Mouse (Mus musculus) hindbrain, embryonic 15.5 days (tissue): ENCODE measurements around the gene Agpat3. TPM values are rescaled to one million over a fixed set of nuclear protein-coding genes. Genes with fewer than 3 reads are reported as not detected.

Experiments
- ATAC-seq: fragments of 200-750 bp; cut with Nextera tagmentation; 2 replicates; pipeline ENCODE4 v1.8.0; 2017; ENCODE audit warnings: low read depth, moderate number of reproducible peaks, moderate TSS enrichment; ENCODE audit not compliant: low FRiP score
- H3K27ac ChIP-seq: fragments of 300-500 bp; sonication (generic); replicated peaks from 2 replicates; pipeline ENCODE4 v1.5.1; 2015; ENCODE audit warnings: mild to moderate bottlenecking, inconsistent platforms
- H3K27me3 ChIP-seq: fragments of 300-500 bp; sonication (generic); 2 replicates; pipeline ENCODE4 v1.6.1; 2015; ENCODE audit warnings: control low read depth, inconsistent platforms
- H3K36me3 ChIP-seq: fragments of 300-500 bp; sonication (generic); 2 replicates; pipeline ENCODE4 v1.6.1; 2015; ENCODE audit warnings: control low read depth, inconsistent platforms
- H3K4me1 ChIP-seq: fragments of 300-500 bp; sonication (generic); replicated peaks from 2 replicates; pipeline ENCODE4 v1.6.1; 2015; ENCODE audit warnings: control low read depth, inconsistent platforms
- H3K4me2 ChIP-seq: fragments of 300-500 bp; sonication (generic); 2 replicates; pipeline ENCODE4 v1.6.1; 2015; ENCODE audit warnings: moderate library complexity, mild to moderate bottlenecking, inconsistent platforms
- H3K4me3 ChIP-seq: fragments of 300-500 bp; sonication (generic); 2 replicates; pipeline ENCODE4 v1.5.1; 2015; ENCODE audit warnings: mild to moderate bottlenecking, inconsistent platforms
- H3K9ac ChIP-seq: fragments of 300-500 bp; sonication (generic); 2 replicates; pipeline ENCODE4 v1.6.1; 2015; ENCODE audit warnings: inconsistent platforms
- H3K9me3 ChIP-seq: fragments of 300-500 bp; sonication (generic); 2 replicates; pipeline ENCODE4 v1.6.1; 2016; ENCODE audit warnings: control low read depth, inconsistent platforms
- WGBS: fragments of 180-500 bp; shearing (Covaris S2); methylation state at CpG from one replicate; pipeline ENCODE4 v1.1.7; 2015; 5-methylcytosine and 5-hydroxymethylcytosine counted together
- polyA plus RNA-seq: library from polyadenylated mRNA; unstranded; fragments of >200 nt; fragmentation: Nextera tagmentation; extraction: Ambion mirVana; gene quantifications from 2 replicates; pipeline ENCODE4 v1.2.1, GENCODE M21; 2015

Gene Agpat3
- polyA plus RNA-seq: 83.5 and 86.4 TPM in 2 replicates

DNA sequence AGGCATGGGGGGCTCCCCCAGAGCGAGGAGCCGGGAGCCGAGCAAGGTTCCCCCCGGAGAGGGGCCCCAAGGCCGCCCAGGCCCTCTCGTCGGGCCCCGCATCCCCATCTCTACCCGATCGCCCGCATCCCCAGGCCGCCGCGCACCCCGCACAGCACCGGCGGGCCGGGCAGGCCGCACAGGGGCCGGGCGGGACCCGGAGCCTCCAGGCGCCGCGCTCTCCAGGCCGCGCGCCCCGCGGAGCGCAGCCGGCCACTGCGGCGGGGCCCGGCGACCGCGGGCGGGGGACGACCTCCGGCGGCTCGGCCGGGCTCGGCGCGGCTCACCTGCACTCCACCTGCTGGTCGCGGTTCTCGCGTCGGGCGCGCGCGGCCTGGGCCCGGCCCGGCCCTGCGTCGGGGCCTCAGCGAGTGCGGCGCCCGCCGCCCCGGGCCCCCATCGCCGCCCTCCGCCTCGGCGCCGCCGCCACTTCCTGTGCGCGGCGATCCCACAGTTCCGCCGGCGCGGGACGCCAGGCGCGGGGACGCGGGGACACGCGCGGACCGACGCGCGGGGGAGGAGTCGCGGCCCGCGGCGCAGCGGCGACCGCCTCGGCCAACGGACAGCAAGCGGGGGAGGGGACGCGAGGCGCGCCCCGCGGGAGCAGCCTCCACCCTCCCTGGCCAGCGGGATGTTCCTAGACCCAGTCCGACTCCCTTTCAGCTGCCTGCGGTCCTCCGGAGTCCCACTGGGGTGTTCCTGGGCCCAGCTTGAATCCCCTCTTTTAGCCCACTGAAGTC is at the start of gene Agpat3:
TSS of gene Agpat3 (minus strand) at position 603 of the 779 bp plus-strand sequence.
- Histone ChIP-seq H3K27ac (peak within 1 kb of the TSS; percentile 76), H3K36me3 (no peaks in the 10 kb centered on the region), H3K4me1 (peaks cover 33% of the 10 kb centered on the region), H3K9ac (peak within 1 kb of the TSS; percentile 98), H3K9me3 (no peaks in the 10 kb centered on the region), H3K27me3 (no peaks in the 10 kb centered on the region), H3K4me3 (peak within 1 kb of the TSS; percentile 84), H3K4me2 (peak within 1 kb of the TSS; percentile 67)
- peak; percentile 85 for ATAC-seq
- WGBS: under 1% methylated on average over 52 of the region's 113 CpGs

DNA sequence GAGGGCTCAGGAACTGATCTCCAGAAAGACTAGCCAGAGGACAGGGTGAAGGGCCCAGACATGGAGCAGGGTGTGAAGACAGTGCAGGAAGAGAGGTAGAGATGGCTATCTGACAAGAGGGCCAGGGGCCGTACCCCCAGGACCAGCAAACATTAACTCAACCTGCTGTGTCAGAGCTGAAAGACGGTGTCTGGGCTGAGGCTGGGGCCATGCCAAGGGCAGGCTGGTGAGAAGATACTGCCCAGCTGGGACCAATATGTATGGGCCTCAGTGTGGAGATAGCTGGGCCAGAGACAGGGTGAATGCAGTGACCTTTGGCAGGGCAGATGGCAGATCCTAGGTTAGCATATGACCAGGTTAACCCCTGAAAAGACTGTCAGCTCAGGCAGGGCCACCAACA is 48.8 kb upstream of the Agpat3 start:
- peaks cover 15% of the 10 kb centered on the region; the same call in 1 of the 2 replicates for H3K4me1 ChIP-seq
- no peak overlapping the region for H3K4me3 ChIP-seq
- H3K9me3 ChIP-seq: no peaks in the 10 kb centered on the region
- H3K27me3 ChIP-seq: no peaks in the 10 kb centered on the region
- 81% methylated on average over 2 of the region's 2 CpGs for WGBS
- no peak overlapping the region for H3K27ac ChIP-seq
- no peak overlapping the region for H3K9ac ChIP-seq
- no peak overlapping the region for H3K4me2 ChIP-seq
- H3K36me3 ChIP-seq: peaks cover 55% of the 10 kb centered on the region
- no peak for ATAC-seq

DNA sequence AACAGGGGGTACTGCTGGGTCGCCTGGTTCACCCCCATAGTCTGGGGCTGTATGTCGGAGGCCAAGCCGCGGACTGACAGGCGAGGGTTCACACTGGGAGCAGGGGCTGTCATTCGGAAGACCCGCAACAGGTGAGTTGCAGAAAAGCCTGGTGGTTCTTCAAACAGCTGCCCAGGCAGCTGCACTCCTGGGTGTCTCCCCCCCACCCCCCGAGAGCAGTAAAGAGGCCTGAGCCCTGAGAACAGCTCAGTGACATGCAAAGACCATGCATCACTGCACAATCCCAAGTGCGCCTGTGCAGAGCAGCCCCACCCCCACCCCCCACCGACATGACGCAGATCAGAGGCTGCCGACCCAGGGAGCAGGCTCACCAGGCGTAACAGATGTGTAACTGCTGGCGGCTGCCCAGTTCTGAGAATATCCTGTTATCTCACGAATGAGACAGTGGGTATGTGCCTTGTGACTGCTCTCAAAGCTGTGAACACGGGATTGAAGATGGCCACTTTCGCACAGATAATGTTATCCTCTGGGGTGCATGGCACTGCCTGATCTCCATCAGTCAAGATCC is 46.9 kb upstream of the Agpat3 start:
- no peaks in the 10 kb centered on the region for H3K27me3 ChIP-seq
- H3K4me3 ChIP-seq: no peak overlapping the region
- H3K27ac ChIP-seq: 0 out of 2 replicates have a peak overlapping the region, but pooled peaks have one; percentile 22
- H3K4me2 ChIP-seq: no peak overlapping the region
- no peaks in the 10 kb centered on the region for H3K9me3 ChIP-seq
- WGBS: 36% methylated on average over 17 of the region's 17 CpGs
- no peak overlapping the region for H3K9ac ChIP-seq
- H3K36me3 ChIP-seq: peaks cover 41% of the 10 kb centered on the region
- no peak; the same call in 1 of the 2 replicates for ATAC-seq
- peaks cover 25% of the 10 kb centered on the region for H3K4me1 ChIP-seq

DNA sequence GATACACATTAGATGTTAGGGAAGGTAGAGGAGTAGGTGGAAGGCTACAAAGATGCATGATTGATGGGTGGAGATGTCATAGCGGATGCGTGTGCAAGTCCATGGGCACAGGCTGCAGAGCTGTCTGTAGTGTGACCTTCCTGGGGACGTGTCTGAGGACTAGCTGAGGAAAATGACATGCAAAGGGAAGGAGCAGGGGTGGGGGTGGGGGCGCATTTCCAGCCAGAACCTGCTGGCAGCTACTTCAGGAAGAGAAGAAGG is 44.3 kb upstream of the Agpat3 start:
- Histone ChIP-seq H3K4me1 (peaks cover 25% of the 10 kb centered on the region), H3K27ac (0 out of 2 replicates have a peak overlapping the region, but pooled peaks have one; percentile 71), H3K36me3 (peaks cover 16% of the 10 kb centered on the region), H3K4me3 (peak overlapping the region; percentile 13), H3K27me3 (peaks cover 11% of the 10 kb centered on the region), H3K9ac (no peak overlapping the region), H3K9me3 (no peaks in the 10 kb centered on the region), H3K4me2 (peak overlapping the region; percentile 43)
- WGBS: 48% methylated on average over 4 of the region's 4 CpGs
- peak; percentile 52 for ATAC-seq

DNA sequence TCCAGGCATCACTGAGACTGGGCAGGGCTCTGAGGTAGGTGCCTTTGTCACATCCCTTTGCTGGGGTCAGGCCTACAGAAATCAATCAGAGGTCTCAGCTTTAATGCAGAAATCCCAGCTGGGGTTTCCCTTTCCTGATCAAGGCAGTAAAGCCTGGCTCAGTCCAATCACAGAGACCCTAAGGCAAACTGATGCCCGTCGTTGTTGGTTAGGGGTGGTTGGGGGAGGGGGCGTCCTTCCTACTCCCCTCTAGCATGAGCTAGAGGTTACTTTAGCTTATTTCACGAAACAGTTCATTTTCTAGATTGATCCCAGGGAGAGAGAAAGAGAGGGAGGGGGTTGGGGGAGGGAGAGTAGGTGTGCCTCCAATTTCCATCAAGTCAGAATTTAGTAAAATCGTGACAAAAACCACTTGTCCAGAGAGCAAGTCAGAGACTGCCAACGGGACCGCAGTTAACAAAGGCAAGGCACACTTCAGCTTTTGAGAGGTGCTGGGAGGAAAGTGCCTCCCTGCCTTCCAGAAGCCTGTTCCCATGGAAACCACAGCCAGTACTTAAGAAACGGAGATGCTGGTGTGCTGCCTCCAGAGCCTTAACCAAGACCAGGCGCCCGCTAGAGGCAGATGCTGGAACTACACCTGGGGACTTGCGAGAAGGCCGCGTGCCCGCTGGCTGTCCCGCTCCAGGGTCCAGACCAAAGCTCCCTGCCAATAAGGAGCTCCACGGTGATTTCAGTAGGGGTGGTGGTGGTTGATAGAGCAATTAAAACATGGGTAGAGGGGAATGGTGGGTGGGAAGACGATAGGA is 43.7 kb upstream of the Agpat3 start:
- Histone ChIP-seq H3K4me3 (peak overlapping the region; percentile 13), H3K9me3 (no peaks in the 10 kb centered on the region), H3K4me2 (peak overlapping the region; percentile 43), H3K27me3 (peaks cover 16% of the 10 kb centered on the region), H3K27ac (peak overlapping the region; percentile 71), H3K9ac (no peak overlapping the region), H3K36me3 (peaks cover 10% of the 10 kb centered on the region), H3K4me1 (peaks cover 25% of the 10 kb centered on the region)
- peak; percentile 81 for ATAC-seq
- WGBS: 6% methylated on average over 17 of the region's 17 CpGs

DNA sequence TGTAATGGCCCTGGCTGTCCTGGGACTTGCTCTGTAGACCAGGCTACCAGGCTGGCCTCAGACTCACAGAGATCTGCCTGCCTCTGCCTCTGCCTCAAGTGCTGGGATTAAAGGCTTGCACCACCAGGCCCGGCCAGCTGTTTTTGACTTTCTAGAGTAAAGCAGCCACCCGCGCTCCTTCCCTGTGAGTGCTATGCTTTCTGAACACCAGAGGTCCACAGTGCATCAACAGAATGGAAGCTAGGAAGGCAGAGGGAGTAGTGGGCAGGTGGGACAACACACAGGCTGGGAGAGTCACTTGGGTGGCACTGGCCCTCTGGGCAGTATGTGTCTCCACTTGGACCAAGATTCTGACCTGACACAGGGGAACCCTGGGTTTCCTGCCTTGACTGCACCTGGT is 43.1 kb upstream of the Agpat3 start:
- ATAC-seq: peak; percentile 10; the same call in 1 of the 2 replicates

DNA sequence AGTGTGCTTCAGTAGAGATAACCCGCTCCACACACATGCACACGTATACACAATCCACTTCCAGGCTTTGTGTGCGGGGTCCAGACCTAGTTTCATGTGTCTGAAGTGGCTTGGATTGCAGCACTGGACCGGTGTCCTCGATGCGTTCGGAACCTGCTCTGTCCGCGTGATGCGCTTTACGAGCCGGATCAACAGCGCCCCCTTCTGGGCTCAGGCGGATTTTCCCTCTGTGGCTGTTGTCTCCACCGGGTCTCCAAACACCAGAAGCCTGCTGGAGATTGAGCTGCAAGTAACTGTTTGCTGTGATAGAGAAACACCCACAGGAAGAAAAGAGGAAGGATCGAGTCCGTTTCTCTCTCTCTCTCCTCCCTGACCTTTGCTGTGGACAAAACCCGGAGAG is 39.8 kb upstream of the Agpat3 start:
- H3K9ac ChIP-seq: no peak overlapping the region
- H3K4me1 ChIP-seq: peaks cover 16% of the 10 kb centered on the region
- ATAC-seq: no peak
- H3K27me3 ChIP-seq: peaks cover 28% of the 10 kb centered on the region
- no peaks in the 10 kb centered on the region for H3K36me3 ChIP-seq
- H3K4me2 ChIP-seq: no peak overlapping the region
- no peaks in the 10 kb centered on the region for H3K9me3 ChIP-seq
- 2% methylated on average over 18 of the region's 18 CpGs for WGBS
- H3K27ac ChIP-seq: no peak overlapping the region
- no peak overlapping the region for H3K4me3 ChIP-seq

More for the DNA sequence above, 43.1 kb upstream of the Agpat3 start:
- no peaks in the 10 kb centered on the region for H3K9me3 ChIP-seq
- H3K27ac ChIP-seq: peak overlapping the region; percentile 71
- no peak overlapping the region for H3K9ac ChIP-seq
- peaks cover 22% of the 10 kb centered on the region for H3K27me3 ChIP-seq
- H3K36me3 ChIP-seq: peaks cover 4% of the 10 kb centered on the region; the same call in 1 of the 2 replicates
- no peak overlapping the region for H3K4me3 ChIP-seq
- WGBS: 93% methylated on average over 3 of the region's 3 CpGs
- peaks cover 25% of the 10 kb centered on the region for H3K4me1 ChIP-seq
- no peak overlapping the region for H3K4me2 ChIP-seq

DNA sequence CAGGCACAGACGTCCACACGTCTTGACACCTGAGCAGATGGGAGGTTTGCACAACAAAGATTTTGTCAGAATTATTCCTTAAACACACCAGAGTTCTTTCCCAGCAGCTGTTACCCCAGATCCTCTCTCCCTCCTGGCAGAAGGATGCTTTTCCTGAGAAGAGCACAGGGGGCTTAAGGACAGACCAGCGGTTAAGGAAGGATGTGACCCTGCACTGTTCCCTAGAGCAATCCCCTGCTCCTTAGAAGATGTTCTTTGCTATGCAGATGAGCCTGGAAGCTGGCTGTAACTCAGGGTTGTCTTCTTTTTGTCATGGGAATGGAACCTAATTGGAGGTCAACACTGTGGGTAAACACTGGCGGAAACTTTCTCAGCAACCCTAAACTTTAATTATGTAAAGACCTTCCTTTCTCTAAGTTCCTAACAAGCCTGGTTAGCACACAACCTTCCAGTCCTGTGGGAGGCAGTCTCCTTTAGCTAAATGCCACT is 38.7 kb upstream of the Agpat3 start:
- Histone ChIP-seq H3K9ac (no peak overlapping the region), H3K27ac (no peak overlapping the region), H3K9me3 (no peaks in the 10 kb centered on the region), H3K36me3 (no peaks in the 10 kb centered on the region), H3K4me2 (no peak overlapping the region), H3K4me3 (no peak overlapping the region), H3K27me3 (peaks cover 28% of the 10 kb centered on the region), H3K4me1 (peaks cover 9% of the 10 kb centered on the region)
- ATAC-seq: no peak
- 15% methylated on average over 4 of the region's 4 CpGs for WGBS

DNA sequence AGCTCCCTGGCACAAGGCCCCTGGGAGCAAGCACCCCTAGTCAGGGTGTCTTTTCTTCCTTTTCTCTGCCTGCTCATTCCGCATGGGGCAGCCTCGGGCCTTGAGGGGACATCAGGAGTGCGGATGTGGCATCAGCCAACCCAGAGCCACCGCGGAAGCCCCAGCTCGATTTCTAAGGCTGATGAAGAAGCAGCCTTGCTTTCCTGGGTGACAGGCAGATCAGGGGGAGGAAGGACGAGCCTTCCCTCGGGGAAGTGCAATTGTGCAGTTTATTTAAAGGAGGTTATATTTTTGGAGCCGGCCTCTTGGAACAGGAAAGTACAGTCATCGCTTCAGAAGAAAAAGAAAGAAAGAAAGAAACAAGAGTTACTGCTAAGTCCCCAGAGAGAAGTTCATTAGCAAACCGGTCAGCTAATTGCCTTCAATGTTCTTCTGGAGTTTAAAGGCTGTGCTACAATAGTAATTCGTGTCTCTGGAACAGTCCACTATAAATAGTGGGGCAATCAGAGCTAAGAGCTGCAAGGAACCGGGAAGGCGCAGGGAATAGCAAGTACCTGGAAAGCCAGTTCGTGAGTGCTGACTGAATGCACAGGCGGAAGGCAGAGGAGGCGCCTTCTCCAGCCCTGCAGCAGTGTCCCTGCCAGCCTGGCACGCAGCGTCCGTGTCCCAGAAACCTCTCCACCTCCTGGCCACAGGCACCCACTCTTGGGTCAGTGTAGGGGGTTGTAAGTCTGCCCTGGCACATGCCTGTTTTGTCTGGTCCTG is 36.1 kb upstream of the Agpat3 start:
- Histone ChIP-seq H3K4me1 (no peaks in the 10 kb centered on the region), H3K4me2 (no peak overlapping the region), H3K27ac (no peak overlapping the region), H3K4me3 (no peak overlapping the region), H3K27me3 (peaks cover 28% of the 10 kb centered on the region), H3K36me3 (no peaks in the 10 kb centered on the region), H3K9me3 (no peaks in the 10 kb centered on the region), H3K9ac (no peak overlapping the region)
- no peak; the same call in 1 of the 2 replicates for ATAC-seq
- 64% methylated on average over 20 of the region's 20 CpGs for WGBS

DNA sequence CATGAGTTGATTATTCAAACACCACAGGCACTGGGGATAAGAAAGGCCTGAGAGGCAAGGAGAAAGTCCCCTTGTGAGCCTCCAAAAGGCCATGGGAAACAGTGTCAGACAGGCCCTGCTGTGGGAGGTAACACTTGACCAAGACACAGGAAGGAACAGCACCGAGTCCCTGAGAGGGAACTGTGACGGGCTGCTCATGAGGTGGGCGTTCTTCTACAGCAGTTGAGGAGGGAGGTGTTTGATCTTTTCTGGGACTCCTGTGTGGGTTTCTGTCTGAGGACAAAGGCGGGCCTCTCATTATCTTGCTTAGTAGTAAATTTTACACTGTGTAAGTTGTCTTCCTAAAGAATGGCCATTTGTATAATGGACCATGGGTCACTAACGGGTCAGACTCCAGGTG is 33.2 kb upstream of the Agpat3 start:
- Histone ChIP-seq H3K4me2 (no peak overlapping the region), H3K4me3 (no peak overlapping the region), H3K9ac (no peak overlapping the region), H3K4me1 (no peaks in the 10 kb centered on the region), H3K27me3 (peaks cover 7% of the 10 kb centered on the region; the same call in 1 of the 2 replicates), H3K36me3 (no peaks in the 10 kb centered on the region), H3K27ac (no peak overlapping the region), H3K9me3 (no peaks in the 10 kb centered on the region)
- ATAC-seq: no peak
- 68% methylated on average over 5 of the region's 5 CpGs for WGBS

DNA sequence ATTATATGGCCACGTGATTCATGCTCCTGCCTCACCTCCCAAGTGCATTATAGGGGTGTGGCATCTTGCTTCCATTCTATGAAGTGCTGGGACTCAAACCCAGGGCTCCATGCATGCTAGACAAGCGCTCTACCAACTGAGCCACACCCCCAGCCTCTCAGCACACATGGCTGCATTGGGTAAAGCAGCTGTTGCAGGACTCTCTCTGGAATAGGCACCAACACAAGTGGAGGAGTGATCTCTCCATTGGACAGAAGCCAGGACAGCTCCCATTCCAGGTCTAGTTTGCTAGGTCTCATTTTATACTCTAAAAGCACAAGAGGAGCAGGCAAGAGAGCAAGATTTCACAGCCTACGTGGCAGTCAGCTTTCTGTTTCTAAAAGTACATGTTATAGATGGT is 31.3 kb upstream of the Agpat3 start:
- no peaks in the 10 kb centered on the region for H3K27me3 ChIP-seq
- no peaks in the 10 kb centered on the region for H3K36me3 ChIP-seq
- no peak overlapping the region for H3K4me3 ChIP-seq
- ATAC-seq: no peak
- no peak overlapping the region for H3K4me2 ChIP-seq
- no peak overlapping the region for H3K9ac ChIP-seq
- no peak overlapping the region for H3K27ac ChIP-seq
- 76% methylated on average over 3 of the region's 3 CpGs for WGBS
- H3K9me3 ChIP-seq: no peaks in the 10 kb centered on the region
- no peaks in the 10 kb centered on the region for H3K4me1 ChIP-seq
